Mouse (Mus musculus) lung, postnatal 0 days (tissue): ENCODE data around the gene Gnat2.

ENCODE experiments used
- CTCF ChIP-seq: IDR thresholded peaks from 2 replicates; pipeline ENCODE4 v1.5.1; 2016; ENCODE audit warnings: antibody characterized with exemption, mild to moderate bottlenecking
- EP300 ChIP-seq: IDR thresholded peaks from 2 replicates; pipeline ENCODE4 v1.6.1; 2016; ENCODE audit warnings: antibody characterized with exemption, mild to moderate bottlenecking, control low read depth

- no peak for TF ChIP-seq CTCF
- TF ChIP-seq EP300: no peak
These were observed 1.6 kb downstream of the Gnat2 start for GRCm38 (mm10) chr3:108094146-108094545.
